Mouse (Mus musculus) midbrain, embryonic 11.5 days (tissue): ENCODE data around the gene Col16a1. TPM values are rescaled to one million over a fixed set of nuclear protein-coding genes. Genes with fewer than 3 reads are reported as not detected.

Source experiments
- ATAC-seq: fragments of 200-750 bp; cut with Nextera tagmentation; 2 replicates; pipeline ENCODE4 v1.8.0; 2017; ENCODE audit warnings: moderate TSS enrichment, moderate library complexity; ENCODE audit not compliant: low FRiP score
- DNase-seq: peaks from one replicate; pipeline ENCODE4 v3.0.0; 2015; ENCODE audit warnings: low spot score; ENCODE audit errors: missing footprints
- H3K27ac ChIP-seq: fragments of 300-500 bp; sonication (generic); 2 replicates; pipeline ENCODE4 v1.5.1; 2014; ENCODE audit warnings: low read depth, low read length
- H3K27me3 ChIP-seq: fragments of 300-500 bp; sonication (generic); 2 replicates; pipeline ENCODE4 v1.6.1; 2014; ENCODE audit warnings: mild to moderate bottlenecking, low read length, moderate library complexity, mixed read lengths; ENCODE audit not compliant: control insufficient read depth, insufficient read depth
- H3K36me3 ChIP-seq: fragments of 300-500 bp; sonication (generic); 2 replicates; pipeline ENCODE4 v1.6.1; 2014; ENCODE audit warnings: mild to moderate bottlenecking, low read length, moderate library complexity, mixed read lengths; ENCODE audit not compliant: control insufficient read depth, insufficient read depth
- H3K4me1 ChIP-seq: fragments of 300-500 bp; sonication (generic); 2 replicates; pipeline ENCODE4 v1.6.1; 2014; ENCODE audit warnings: low read length; ENCODE audit not compliant: control insufficient read depth, insufficient read depth
- H3K4me2 ChIP-seq: fragments of 300-500 bp; sonication (generic); 2 replicates; pipeline ENCODE4 v1.6.1; 2014; ENCODE audit warnings: mild to moderate bottlenecking, moderate library complexity
- H3K4me3 ChIP-seq: fragments of 300-500 bp; sonication (generic); 2 replicates; pipeline ENCODE4 v1.5.1; 2014; ENCODE audit warnings: low read depth, low read length
- H3K9ac ChIP-seq: fragments of 300-500 bp; sonication (generic); 2 replicates; pipeline ENCODE4 v1.6.1; 2014; ENCODE audit warnings: low read length
- H3K9me3 ChIP-seq: fragments of 300-500 bp; sonication (generic); 2 replicates; pipeline ENCODE4 v1.6.1; 2016; ENCODE audit warnings: low read length; ENCODE audit not compliant: control insufficient read depth
- WGBS: fragments of 180-500 bp; shearing (Covaris S2); extraction: QIAGEN DNeasy Blood & Tissue Kit; methylation state at CpG from one replicate; pipeline ENCODE4 v1.1.7; 2014; 5-methylcytosine and 5-hydroxymethylcytosine counted together
- polyA plus RNA-seq: library from polyadenylated mRNA; unstranded; fragments of >200 nt; fragmentation: Nextera tagmentation; extraction: Ambion mirVana; gene quantifications from 2 replicates; pipeline ENCODE4 v1.2.1, GENCODE M21; 2014

The Col16a1 gene
- polyA plus RNA-seq = 5.8 and 6.9 TPM in 2 replicates

GRCm38 (mm10) chr4:130047331-130048202 is at the start of gene Col16a1:
Gene Col16a1, plus strand, starts transcription at chr4:130047840.
- ATAC-seq (peak; percentile 44; the same call in 1 of the 2 replicates), DNase-seq (peak; percentile 93)
- H3K27ac ChIP-seq = no peak within 1 kb of the TSS
- H3K4me1 ChIP-seq = peaks cover 7% of the 10 kb centered on the region
- WGBS = 2% methylated on average over 42 of the region's 46 CpGs
- H3K9me3 ChIP-seq = no peaks in the 10 kb centered on the region
- peaks cover 3% of the 10 kb centered on the region; the same call in 1 of the 2 replicates for H3K27me3 ChIP-seq
- H3K4me3 ChIP-seq = peak within 1 kb of the TSS; percentile 28
- H3K9ac ChIP-seq = peak within 1 kb of the TSS; percentile 58
- no peaks in the 10 kb centered on the region for H3K36me3 ChIP-seq
- H3K4me2 ChIP-seq = peak within 1 kb of the TSS; percentile 66

- no peak overlapping the region for H3K4me3 ChIP-seq
- H3K9me3 ChIP-seq = no peaks in the 10 kb centered on the region
- H3K9ac ChIP-seq = no peak overlapping the region
- WGBS = 67% methylated on average over 11 of the region's 11 CpGs
- no peak overlapping the region for H3K27ac ChIP-seq
- ATAC-seq (no peak), DNase-seq (no peak)
- no peaks in the 10 kb centered on the region for H3K36me3 ChIP-seq
- H3K27me3 ChIP-seq = no peaks in the 10 kb centered on the region
- H3K4me1 ChIP-seq = no peaks in the 10 kb centered on the region
- H3K4me2 ChIP-seq = no peak overlapping the region
These were observed 49.5 kb upstream of the Col16a1 start for GRCm38 (mm10) chr4:129998124-129998523.

- Histone ChIP-seq H3K4me1 (peaks cover 2% of the 10 kb centered on the region; the same call in 1 of the 2 replicates), H3K36me3 (no peaks in the 10 kb centered on the region), H3K4me2 (no peak overlapping the region), H3K9ac (no peak overlapping the region), H3K9me3 (no peaks in the 10 kb centered on the region), H3K27ac (no peak overlapping the region), H3K4me3 (no peak overlapping the region), H3K27me3 (no peaks in the 10 kb centered on the region)
- WGBS = 49% methylated on average over 5 of the region's 5 CpGs
- no peak for ATAC-seq
- DNase-seq = no peak
These were observed 45.9 kb upstream of the Col16a1 start for GRCm38 (mm10) chr4:130001710-130002109.

- DNase-seq (no peak), ATAC-seq (no peak)
- peaks cover 3% of the 10 kb centered on the region; the same call in 1 of the 2 replicates for H3K4me1 ChIP-seq
- 81% methylated on average over 10 of the region's 10 CpGs for WGBS
- H3K4me3 ChIP-seq = no peak overlapping the region
- H3K4me2 ChIP-seq = no peak overlapping the region
- H3K36me3 ChIP-seq = no peaks in the 10 kb centered on the region
- H3K9me3 ChIP-seq = no peaks in the 10 kb centered on the region
- H3K27ac ChIP-seq = no peak overlapping the region
- no peaks in the 10 kb centered on the region for H3K27me3 ChIP-seq
- no peak overlapping the region for H3K9ac ChIP-seq
These were observed 45.5 kb upstream of the Col16a1 start for GRCm38 (mm10) chr4:130002157-130002556.

- H3K4me2 ChIP-seq = no peak overlapping the region
- no peaks in the 10 kb centered on the region for H3K36me3 ChIP-seq
- DNase-seq (no peak), ATAC-seq (no peak)
- H3K27ac ChIP-seq = no peak overlapping the region
- H3K9ac ChIP-seq = no peak overlapping the region
- no peak overlapping the region for H3K4me3 ChIP-seq
- H3K9me3 ChIP-seq = no peaks in the 10 kb centered on the region
- peaks cover 3% of the 10 kb centered on the region; the same call in 1 of the 2 replicates for H3K4me1 ChIP-seq
- peaks cover 2% of the 10 kb centered on the region; the same call in 1 of the 2 replicates for H3K27me3 ChIP-seq
- 60% methylated on average over 9 of the region's 9 CpGs for WGBS
These were observed 42.0 kb upstream of the Col16a1 start for GRCm38 (mm10) chr4:130005593-130005992.

- H3K4me2 ChIP-seq = peak overlapping the region; percentile 48
- peak overlapping the region; percentile 38; the same call in 1 of the 2 replicates for H3K9ac ChIP-seq
- no peaks in the 10 kb centered on the region for H3K36me3 ChIP-seq
- no peak overlapping the region for H3K27ac ChIP-seq
- no peaks in the 10 kb centered on the region for H3K9me3 ChIP-seq
- ATAC-seq = peak; percentile 60; the same call in 1 of the 2 replicates
- no peak for DNase-seq
- WGBS = 17% methylated on average over 24 of the region's 25 CpGs
- H3K4me3 ChIP-seq = peak overlapping the region; percentile 18; the same call in 1 of the 2 replicates
- peaks cover 3% of the 10 kb centered on the region; the same call in 1 of the 2 replicates for H3K4me1 ChIP-seq
- peaks cover 2% of the 10 kb centered on the region; the same call in 1 of the 2 replicates for H3K27me3 ChIP-seq
These were observed 41.1 kb upstream of the Col16a1 start for GRCm38 (mm10) chr4:130006533-130006932.

- Histone ChIP-seq H3K4me2 (no peak overlapping the region), H3K4me1 (peaks cover 3% of the 10 kb centered on the region; the same call in 1 of the 2 replicates), H3K4me3 (no peak overlapping the region), H3K9me3 (no peaks in the 10 kb centered on the region), H3K36me3 (no peaks in the 10 kb centered on the region), H3K27ac (no peak overlapping the region), H3K9ac (no peak overlapping the region), H3K27me3 (peaks cover 2% of the 10 kb centered on the region; the same call in 1 of the 2 replicates)
- 83% methylated on average over 14 of the region's 14 CpGs for WGBS
- ATAC-seq = no peak
- no peak for DNase-seq
These were observed 38.6 kb upstream of the Col16a1 start for GRCm38 (mm10) chr4:130009043-130009442.

GRCm38 (mm10) chr4:130010723-130011122 is 36.9 kb upstream of the Col16a1 start:
- no peak overlapping the region for H3K9ac ChIP-seq
- H3K4me3 ChIP-seq = no peak overlapping the region
- 85% methylated on average over 4 of the region's 4 CpGs for WGBS
- no peak overlapping the region for H3K4me2 ChIP-seq
- no peak overlapping the region for H3K27ac ChIP-seq
- no peak for ATAC-seq
- DNase-seq = no peak
- H3K36me3 ChIP-seq = no peaks in the 10 kb centered on the region
- peaks cover 9% of the 10 kb centered on the region for H3K4me1 ChIP-seq
- H3K9me3 ChIP-seq = no peaks in the 10 kb centered on the region
- H3K27me3 ChIP-seq = peaks cover 2% of the 10 kb centered on the region; the same call in 1 of the 2 replicates

- 86% methylated on average over 6 of the region's 6 CpGs for WGBS
- H3K36me3 ChIP-seq = no peaks in the 10 kb centered on the region
- no peak overlapping the region for H3K4me3 ChIP-seq
- H3K27ac ChIP-seq = no peak overlapping the region
- peaks cover 2% of the 10 kb centered on the region; the same call in 1 of the 2 replicates for H3K27me3 ChIP-seq
- H3K9ac ChIP-seq = no peak overlapping the region
- ATAC-seq (no peak), DNase-seq (no peak)
- H3K4me1 ChIP-seq = peaks cover 6% of the 10 kb centered on the region
- H3K4me2 ChIP-seq = no peak overlapping the region
- H3K9me3 ChIP-seq = no peaks in the 10 kb centered on the region
These were observed 35.4 kb upstream of the Col16a1 start for GRCm38 (mm10) chr4:130012234-130012633.
